Mouse (Mus musculus) midbrain, postnatal 0 days (tissue): ENCODE results near the gene Bnc2. TPM values are rescaled to one million over a fixed set of nuclear protein-coding genes. Genes with fewer than 3 reads are reported as not detected.

Experiments used
- ATAC-seq: fragments of 200-750 bp; cut with Nextera tagmentation; 2 replicates; pipeline ENCODE4 v1.8.0; 2017; ENCODE audit warnings: moderate number of reproducible peaks, mild to moderate bottlenecking, moderate TSS enrichment, moderate library complexity; ENCODE audit not compliant: low FRiP score
- DNase-seq: peaks from one replicate; pipeline ENCODE4 v3.0.0-alpha.2; 2015; ENCODE audit warnings: low spot score
- H3K27ac ChIP-seq: fragments of 300-500 bp; sonication (generic); 2 replicates; pipeline ENCODE4 v1.5.1; 2014; ENCODE audit warnings: low read depth, mild to moderate bottlenecking, low read length, mixed read lengths
- H3K27me3 ChIP-seq: fragments of 300-500 bp; sonication (generic); 2 replicates; pipeline ENCODE4 v1.6.1; 2014; ENCODE audit warnings: low read length, control low read depth, mixed read lengths; ENCODE audit not compliant: insufficient read depth
- H3K36me3 ChIP-seq: fragments of 300-500 bp; sonication (generic); 2 replicates; pipeline ENCODE4 v1.6.1; 2014; ENCODE audit warnings: low read length, control low read depth, mixed read lengths; ENCODE audit not compliant: insufficient read depth
- H3K4me1 ChIP-seq: fragments of 300-500 bp; sonication (generic); 2 replicates; pipeline ENCODE4 v1.6.1; 2014; ENCODE audit warnings: mild to moderate bottlenecking, control low read depth, antibody characterized with exemption, low read length, mixed read lengths; ENCODE audit not compliant: insufficient read depth
- H3K4me2 ChIP-seq: fragments of 300-500 bp; sonication (generic); 2 replicates; pipeline ENCODE4 v1.6.1; 2014; ENCODE audit warnings: low read depth, mild to moderate bottlenecking, low read length, mixed read lengths; ENCODE audit not compliant: poor library complexity, severe bottlenecking
- H3K4me3 ChIP-seq: fragments of 300-500 bp; sonication (generic); 2 replicates; pipeline ENCODE4 v1.5.1; 2014; ENCODE audit warnings: low read depth, mild to moderate bottlenecking, low read length, moderate library complexity
- H3K9ac ChIP-seq: fragments of 300-500 bp; sonication (generic); replicated peaks from 2 replicates; pipeline ENCODE4 v1.6.1; 2014; ENCODE audit warnings: mild to moderate bottlenecking, low read length, moderate library complexity, mixed read lengths; ENCODE audit not compliant: poor library complexity, severe bottlenecking
- H3K9me3 ChIP-seq: fragments of 300-500 bp; sonication (generic); 2 replicates; pipeline ENCODE4 v1.6.1; 2016; ENCODE audit warnings: low read length, control low read depth
- CTCF ChIP-seq: IDR thresholded peaks from 2 replicates; pipeline ENCODE4 v1.5.1; 2016; ENCODE audit warnings: antibody characterized with exemption, mild to moderate bottlenecking
- WGBS: fragments of 180-500 bp; shearing (Covaris S2); extraction: QIAGEN DNeasy Blood & Tissue Kit; methylation state at CpG from one replicate; pipeline ENCODE4 v1.1.7; 2014; 5-methylcytosine and 5-hydroxymethylcytosine counted together
- polyA plus RNA-seq: library from polyadenylated mRNA; unstranded; fragments of >200 nt; fragmentation: Nextera tagmentation; extraction: Ambion mirVana; gene quantifications from 2 replicates; pipeline ENCODE4 v1.2.1, GENCODE M21; 2015
- total RNA-seq: library from RNA; depleted of rRNA; stranded (reverse); fragments of >200 nt; gene quantifications from 2 replicates; pipeline ENCODE4 v1.2.3, GENCODE M21; 2014

Gene Bnc2
- total and polyA plus RNA-seq, 2 experiments from 2014 or later, result 14.1 to 27.5 TPM

DNA sequence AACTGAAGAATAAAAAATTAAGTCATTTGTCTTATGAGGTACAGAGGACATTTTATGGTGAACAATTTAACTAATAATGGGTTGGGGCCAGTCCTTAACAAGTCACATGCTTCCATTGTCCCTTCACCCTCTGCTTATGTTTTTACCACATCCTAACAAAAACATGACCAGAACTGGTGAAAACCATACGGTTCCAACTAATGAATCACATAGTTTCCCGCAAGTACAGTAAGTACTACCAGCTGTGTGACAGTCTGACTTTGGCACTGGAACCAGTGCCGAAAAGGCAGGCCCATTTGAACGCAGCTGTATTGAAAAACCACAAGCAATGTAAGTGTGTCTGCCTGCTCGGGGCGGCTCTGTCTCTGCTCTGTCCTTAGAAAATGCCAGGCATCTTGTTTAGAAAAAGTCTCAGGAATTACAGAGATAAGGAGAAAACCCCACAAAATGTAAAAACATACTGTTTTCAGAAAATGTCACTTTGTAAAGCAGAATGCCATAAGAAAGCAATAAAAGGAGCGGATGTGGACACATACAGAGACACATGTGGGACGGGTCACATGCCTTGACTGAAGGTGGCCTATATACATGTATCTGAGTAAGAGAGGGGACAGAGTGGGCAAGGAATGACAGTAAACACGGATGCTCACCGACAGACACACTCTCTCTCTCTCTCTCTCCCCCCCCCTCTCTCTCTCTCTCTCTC is 217.4 kb downstream of the Bnc2 start:
- no peak for TF ChIP-seq CTCF
- Histone ChIP-seq H3K4me2 (no peak overlapping the region), H3K9me3 (no peaks in the 10 kb centered on the region), H3K9ac (no peak overlapping the region), H3K4me3 (no peak overlapping the region), H3K36me3 (no peaks in the 10 kb centered on the region), H3K27ac (no peak overlapping the region), H3K4me1 (no peaks in the 10 kb centered on the region), H3K27me3 (no peaks in the 10 kb centered on the region)
- ATAC-seq (no peak), DNase-seq (no peak)
- WGBS, result 84% methylated on average over 10 of the region's 10 CpGs

DNA sequence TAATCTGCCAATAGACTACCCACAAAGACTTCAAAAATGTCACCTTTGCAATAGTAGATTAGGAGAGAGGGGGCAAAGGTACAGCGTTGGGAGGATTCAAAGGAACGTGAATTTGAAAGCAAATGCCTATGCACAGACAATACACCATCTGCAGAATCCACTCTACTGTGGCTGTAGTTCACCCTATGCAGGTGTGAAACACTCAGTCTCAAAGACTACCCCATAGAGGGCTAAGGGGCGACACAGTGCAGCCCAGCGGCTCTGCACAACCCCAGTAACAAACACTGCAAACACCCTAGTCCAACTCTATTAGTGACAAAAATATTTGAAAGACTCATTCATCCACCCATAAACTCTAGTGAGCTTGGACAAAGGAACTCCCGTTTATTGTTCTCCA is 218.2 kb downstream of the Bnc2 start:
- peak overlapping the region; percentile 20 for H3K4me2 ChIP-seq
- no peaks in the 10 kb centered on the region for H3K9me3 ChIP-seq
- WGBS, result 67% methylated on average over 5 of the region's 5 CpGs

DNA sequence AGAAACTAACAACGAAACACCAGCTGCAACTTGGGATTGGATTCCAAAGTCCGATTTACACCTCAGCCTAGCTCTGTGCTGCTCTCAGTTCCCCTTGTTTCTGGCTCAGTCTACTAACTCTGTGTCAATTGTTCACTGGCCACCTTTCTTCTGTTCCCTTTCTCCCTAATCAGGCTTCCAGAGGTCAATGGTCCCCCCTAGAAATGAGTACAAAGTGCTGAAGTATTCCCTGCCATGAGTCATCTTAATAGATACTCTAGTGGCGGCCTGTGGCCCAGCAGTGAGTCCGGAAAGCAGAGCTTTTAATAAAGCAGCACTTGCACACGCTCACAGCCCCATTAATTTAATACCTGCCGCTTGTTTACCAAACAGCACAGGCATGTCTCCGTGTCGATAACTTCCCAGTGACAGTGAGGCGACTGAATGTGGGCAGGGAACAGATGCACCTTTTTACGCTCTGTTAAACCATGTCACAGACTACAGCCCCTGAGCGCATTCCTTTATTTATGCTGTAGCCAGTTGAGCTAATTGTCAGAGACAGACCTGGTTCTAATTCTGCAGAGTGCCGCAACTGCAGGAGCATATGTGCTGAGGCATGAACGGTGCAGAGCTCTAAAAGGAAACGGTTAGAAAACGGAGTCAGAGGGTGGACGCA is 218.8 kb downstream of the Bnc2 start:
- Histone ChIP-seq H3K4me3 (no peak overlapping the region), H3K9me3 (no peaks in the 10 kb centered on the region), H3K36me3 (no peaks in the 10 kb centered on the region), H3K4me1 (no peaks in the 10 kb centered on the region), H3K4me2 (peak overlapping the region; percentile 20), H3K9ac (no peak overlapping the region), H3K27me3 (no peaks in the 10 kb centered on the region), H3K27ac (no peak overlapping the region)
- no peak for ATAC-seq
- DNase-seq, result peak; percentile 26
- 59% methylated on average over 16 of the region's 16 CpGs for WGBS
- TF ChIP-seq CTCF, result no peak

More for the DNA sequence above, 218.2 kb downstream of the Bnc2 start:
- Histone ChIP-seq H3K9ac (no peak overlapping the region), H3K27ac (no peak overlapping the region), H3K4me1 (no peaks in the 10 kb centered on the region), H3K27me3 (no peaks in the 10 kb centered on the region), H3K36me3 (no peaks in the 10 kb centered on the region), H3K4me3 (no peak overlapping the region)
- TF ChIP-seq CTCF, result no peak
- DNase-seq (no peak), ATAC-seq (no peak)

DNA sequence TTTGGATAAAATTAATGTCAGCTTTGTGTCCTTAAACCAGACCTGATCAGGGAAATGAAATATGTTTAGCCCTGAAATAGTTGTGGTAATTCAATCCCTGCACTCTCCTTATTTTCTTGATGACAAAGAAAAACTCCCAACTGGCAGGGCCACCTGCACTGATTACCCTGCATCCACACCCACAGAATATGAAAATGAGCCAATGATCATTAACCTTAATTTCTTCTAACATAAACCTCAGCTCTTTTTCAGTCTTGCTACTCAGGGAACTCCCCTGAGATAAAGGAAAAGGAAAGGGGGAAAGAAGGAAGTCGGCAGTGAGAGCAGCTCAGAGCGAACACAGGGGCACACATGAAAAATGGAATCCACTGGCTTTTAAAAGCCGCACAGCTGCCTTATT is 220.6 kb downstream of the Bnc2 start:
- ATAC-seq (no peak), DNase-seq (no peak)
- Histone ChIP-seq H3K36me3 (no peaks in the 10 kb centered on the region), H3K4me2 (no peak overlapping the region), H3K9ac (no peak overlapping the region), H3K4me1 (no peaks in the 10 kb centered on the region), H3K9me3 (no peaks in the 10 kb centered on the region), H3K27ac (no peak overlapping the region), H3K27me3 (no peaks in the 10 kb centered on the region), H3K4me3 (no peak overlapping the region)
- no peak for TF ChIP-seq CTCF
- WGBS, result 52% methylated on average over 3 of the region's 3 CpGs

DNA sequence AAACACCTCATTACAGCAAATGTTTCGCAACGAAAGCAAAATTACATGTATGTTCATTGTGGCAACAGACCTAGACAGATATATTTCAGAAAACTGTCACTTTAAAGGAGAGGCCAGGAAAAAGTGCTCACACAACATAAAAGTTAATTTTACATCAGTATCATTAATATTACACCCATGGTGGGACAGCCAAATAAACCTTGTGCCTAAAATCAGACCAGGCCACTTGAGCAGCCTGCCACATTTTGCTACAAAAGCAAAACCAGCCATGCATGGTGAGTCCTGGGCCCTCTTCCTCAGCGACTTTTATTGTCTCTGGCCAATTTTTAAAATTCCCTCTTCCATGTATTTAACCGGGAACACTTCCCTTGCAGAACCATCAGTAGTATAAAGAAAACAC is 221.5 kb downstream of the Bnc2 start:
- no peak for ATAC-seq
- no peak for TF ChIP-seq CTCF
- 69% methylated on average over 4 of the region's 4 CpGs for WGBS

DNA sequence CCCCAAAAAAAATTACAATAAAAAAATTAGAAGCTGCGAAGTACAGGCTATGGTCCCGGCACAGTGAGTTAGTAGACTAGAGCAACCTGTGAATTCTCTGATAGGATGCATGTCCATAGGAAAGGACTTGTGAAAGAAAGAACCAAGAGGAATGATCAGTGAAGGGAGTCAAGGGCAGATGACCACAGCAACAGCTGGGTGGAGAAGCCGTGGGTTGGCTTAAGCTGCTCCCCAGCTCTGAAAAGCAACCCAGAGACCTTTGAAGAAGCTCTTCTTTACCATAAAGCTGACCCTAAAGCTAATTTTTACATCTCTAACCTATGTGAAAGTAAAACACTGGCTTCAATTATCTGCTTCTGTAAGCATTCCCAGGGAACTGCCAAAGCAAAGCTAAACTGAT is 222.4 kb downstream of the Bnc2 start:
- no peaks in the 10 kb centered on the region for H3K36me3 ChIP-seq
- no peaks in the 10 kb centered on the region for H3K27me3 ChIP-seq
- no peak overlapping the region for H3K4me2 ChIP-seq
- no peak for TF ChIP-seq CTCF
- no peaks in the 10 kb centered on the region for H3K4me1 ChIP-seq
- no peaks in the 10 kb centered on the region for H3K9me3 ChIP-seq
- no peak overlapping the region for H3K4me3 ChIP-seq
- H3K9ac ChIP-seq, result no peak overlapping the region
- H3K27ac ChIP-seq, result no peak overlapping the region
- DNase-seq (no peak), ATAC-seq (no peak)
- 91% methylated on average over 3 of the region's 3 CpGs for WGBS

More for the DNA sequence above, 221.5 kb downstream of the Bnc2 start:
- H3K9me3 ChIP-seq, result no peaks in the 10 kb centered on the region
- H3K36me3 ChIP-seq, result no peaks in the 10 kb centered on the region
- no peak overlapping the region for H3K27ac ChIP-seq
- DNase-seq, result no peak
- H3K4me2 ChIP-seq, result no peak overlapping the region
- H3K9ac ChIP-seq, result no peak overlapping the region
- H3K4me3 ChIP-seq, result no peak overlapping the region
- H3K27me3 ChIP-seq, result no peaks in the 10 kb centered on the region
- H3K4me1 ChIP-seq, result no peaks in the 10 kb centered on the region
